Mouse (Mus musculus): ENCODE data around the gene Bsg. TPM values are rescaled to one million over a fixed set of nuclear protein-coding genes. Genes with fewer than 3 reads are reported as not detected.
A peak's percentile ranks its signal among the peaks of the same experiment; 100 is the strongest.

Bsg gene
- 100 to 1,000 TPM; 127 to 129 TPM for polyA plus RNA-seq (2017; shearing (Covaris generic))

- ATAC-seq, result peak; percentile 100
Observed at GRCm38 (mm10) chr10:79704065-79704969, at the start of gene Bsg. Bsg (plus strand) TSS chr10:79704491.

GRCm38 (mm10) chr10:79654946-79655395 lies 49.3 kb upstream of the Bsg start:
- no peak for ATAC-seq

GRCm38 (mm10) chr10:79658829-79659228 lies 45.5 kb upstream of the Bsg start:
- no peak for ATAC-seq

- no peak for ATAC-seq
Observed at GRCm38 (mm10) chr10:79660298-79660697, 44.0 kb upstream of the Bsg start.

GRCm38 (mm10) chr10:79661861-79662260 lies 42.4 kb upstream of the Bsg start:
- no peak for ATAC-seq

GRCm38 (mm10) chr10:79664131-79664665 lies 40.1 kb upstream of the Bsg start, which contains the start of gene Madcam1:
Madcam1 (plus strand) TSS chr10:79664559.
- no peak for ATAC-seq

GRCm38 (mm10) chr10:79665051-79665450 lies 39.2 kb upstream of the Bsg start:
- ATAC-seq, result no peak

- no peak for ATAC-seq
Observed at GRCm38 (mm10) chr10:79666493-79666892, 37.8 kb upstream of the Bsg start.

GRCm38 (mm10) chr10:79668076-79668475 lies 36.2 kb upstream of the Bsg start:
- ATAC-seq, result no peak

GRCm38 (mm10) chr10:79668771-79669575 lies 35.3 kb upstream of the Bsg start, which contains the start of gene Tpgs1:
Tpgs1 (plus strand) TSS chr10:79669369.
- ATAC-seq, result peak; percentile 97

GRCm38 (mm10) chr10:79669576-79670057 lies 34.7 kb upstream of the Bsg start:
- peak; percentile 36 for ATAC-seq

- no peak for ATAC-seq
Observed at GRCm38 (mm10) chr10:79670071-79670888, 34.0 kb upstream of the Bsg start.

- ATAC-seq, result no peak
Observed at GRCm38 (mm10) chr10:79671396-79672087, 32.7 kb upstream of the Bsg start.

- ATAC-seq, result no peak
Observed at GRCm38 (mm10) chr10:79672088-79672455, 32.2 kb upstream of the Bsg start.

GRCm38 (mm10) chr10:79673054-79673453 lies 31.2 kb upstream of the Bsg start:
- no peak for ATAC-seq

GRCm38 (mm10) chr10:79675346-79676035 lies 28.8 kb upstream of the Bsg start:
- no peak for ATAC-seq

GRCm38 (mm10) chr10:79680606-79681495 lies 23.4 kb upstream of the Bsg start:
- ATAC-seq, result no peak

GRCm38 (mm10) chr10:79681591-79682245 lies 22.6 kb upstream of the Bsg start, which contains the start of gene Cdc34:
Cdc34 (plus strand) TSS chr10:79682195.
- peak; percentile 87 for ATAC-seq

- no peak for ATAC-seq
Observed at GRCm38 (mm10) chr10:79682551-79682915, 21.8 kb upstream of the Bsg start.

Measured in CD4-positive, CD25-positive, alpha-beta regulatory T cell, adult 4 months (primary cell).